Mouse (Mus musculus): ENCODE data around the gene Dennd5a. TPM values are rescaled to one million over a fixed set of nuclear protein-coding genes. Genes with fewer than 3 reads are reported as not detected.
A peak's percentile ranks its signal among the peaks of the same experiment; 100 is the strongest.

Dennd5a gene
- polyA plus RNA-seq, 1 experiment from 2014 or later, result 66.1 TPM

DNA sequence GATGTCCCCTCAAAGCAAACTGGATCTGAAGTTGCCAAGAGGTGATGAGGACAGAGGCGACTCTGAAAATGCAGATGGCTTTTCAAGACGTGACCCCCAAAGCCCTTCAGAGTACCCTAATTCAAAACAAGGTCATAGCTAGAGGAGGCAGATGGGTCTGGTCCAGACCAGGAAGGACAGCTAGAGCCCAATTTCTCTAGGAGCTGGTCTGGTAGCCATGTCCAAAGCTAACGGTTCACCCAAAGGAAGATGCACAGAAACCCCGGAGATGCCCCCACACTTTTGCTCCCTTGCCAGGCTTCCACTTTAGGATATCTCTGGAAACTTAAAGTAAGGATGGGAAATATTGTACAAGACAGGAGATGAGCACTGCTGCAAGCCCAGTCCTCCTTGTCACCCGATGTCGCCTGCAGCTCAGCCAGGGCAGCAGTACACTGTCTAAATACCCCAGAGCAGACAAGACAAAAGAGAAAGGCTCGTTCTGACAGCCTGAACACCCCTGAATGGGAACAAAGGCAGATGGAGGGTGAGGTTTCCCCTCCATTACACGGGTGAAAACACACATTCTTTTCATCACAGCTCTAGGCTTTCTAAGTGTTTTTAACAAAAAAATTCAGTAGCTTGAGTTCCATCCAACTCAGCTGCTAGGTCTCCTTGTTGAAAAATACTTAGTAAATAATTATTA is 110.4 kb downstream of the Dennd5a start:
- no peaks in the 10 kb centered on the region for H3K27me3 ChIP-seq (ENCODE audit: control insufficient read depth, insufficient read depth, low read length)
- H3K4me2 ChIP-seq (ENCODE audit: low read length), result peak overlapping the region; percentile 37
- peaks cover 37 to 54% of the 10 kb centered on the region in 2 experiments for H3K4me1 ChIP-seq (ENCODE audit: control insufficient read depth in 2 of 2, insufficient read depth in 2 of 2, low read length in 2 of 2)
- H3K9ac ChIP-seq (ENCODE audit: low read length), result peak overlapping the region; percentile 19; the same call in 1 of the 2 replicates
- ATAC-seq (ENCODE audit: insufficient number of reproducible peaks, insufficient read depth, low FRiP score, low read depth), result no peak
- 0 out of 2 replicates have a peak, but pooled peaks cover 5% of the 10 kb centered on the region for H3K36me3 ChIP-seq (ENCODE audit: control insufficient read depth, insufficient read depth, low read length)
- no peaks in the 10 kb centered on the region for H3K9me3 ChIP-seq (ENCODE audit: control insufficient read depth, low read length)
- no peak overlapping the region for H3K4me3 ChIP-seq (ENCODE audit: control insufficient read depth in 1 of 2, insufficient read depth in 1 of 2, low read depth in 1 of 2, low read length in 2 of 2)
- 49% methylated on average over 8 of the region's 8 CpGs for WGBS
- peak overlapping the region; percentile 61 to 79 for H3K27ac ChIP-seq (replicated peaks in 1 of 2; ENCODE audit: control insufficient read depth in 1 of 2, insufficient read depth in 1 of 2, low read depth in 2 of 2, low read length in 2 of 2)

GRCm38 (mm10) chr7:109848867-109849733 is 111.2 kb downstream of the Dennd5a start:
- H3K27ac ChIP-seq (replicated peaks in 1 of 2; ENCODE audit: control insufficient read depth in 1 of 2, insufficient read depth in 1 of 2, low read depth in 2 of 2, low read length in 2 of 2), result peak overlapping the region; percentile 68 to 79
- peak; percentile 71 for ATAC-seq (ENCODE audit: insufficient number of reproducible peaks, insufficient read depth, low FRiP score, low read depth)
- 25% methylated on average over 11 of the region's 11 CpGs for WGBS

DNA sequence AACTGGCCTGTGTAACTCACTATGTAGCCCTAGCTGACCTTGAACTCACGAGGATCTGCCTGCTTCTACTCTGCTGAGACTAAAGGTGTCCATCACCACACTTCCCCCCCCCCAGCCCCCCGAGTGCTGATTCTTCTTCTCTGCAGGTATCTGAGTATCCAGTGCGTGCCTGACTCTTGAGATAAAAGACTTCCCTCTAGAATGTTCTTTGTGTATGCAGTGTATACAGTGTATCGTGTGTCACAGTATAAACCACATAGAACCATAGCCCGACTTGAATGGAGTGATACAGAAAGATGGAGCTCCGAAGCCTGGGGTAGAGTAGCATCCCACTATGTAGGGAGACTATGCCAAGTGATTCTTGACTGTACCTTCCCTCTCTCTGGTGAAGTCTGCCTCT is 116.2 kb downstream of the Dennd5a start:
- Histone ChIP-seq H3K4me2 (ENCODE audit: low read length) (no peak overlapping the region), H3K27me3 (ENCODE audit: control insufficient read depth, insufficient read depth, low read length) (no peaks in the 10 kb centered on the region), H3K9me3 (ENCODE audit: control insufficient read depth, low read length) (no peaks in the 10 kb centered on the region), H3K4me3 (ENCODE audit: control insufficient read depth in 1 of 2, insufficient read depth in 1 of 2, low read depth in 1 of 2, low read length in 2 of 2) (no peak overlapping the region), H3K36me3 (ENCODE audit: control insufficient read depth, insufficient read depth, low read length) (0 out of 2 replicates have a peak, but pooled peaks cover 5% of the 10 kb centered on the region), H3K27ac (replicated peaks in 1 of 2; ENCODE audit: control insufficient read depth in 1 of 2, insufficient read depth in 1 of 2, low read depth in 2 of 2, low read length in 2 of 2) (no peak overlapping the region), H3K4me1 (ENCODE audit: control insufficient read depth in 2 of 2, insufficient read depth in 2 of 2, low read length in 2 of 2) (peaks cover 12 to 24% of the 10 kb centered on the region in 2 experiments), H3K9ac (ENCODE audit: low read length) (no peak overlapping the region)
- WGBS, result 84% methylated on average over 6 of the region's 6 CpGs
- ATAC-seq (ENCODE audit: insufficient number of reproducible peaks, insufficient read depth, low FRiP score, low read depth), result no peak

More at GRCm38 (mm10) chr7:109848867-109849733, 111.2 kb downstream of the Dennd5a start:
- Histone ChIP-seq H3K36me3 (ENCODE audit: control insufficient read depth, insufficient read depth, low read length) (0 out of 2 replicates have a peak, but pooled peaks cover 5% of the 10 kb centered on the region), H3K4me2 (ENCODE audit: low read length) (peak overlapping the region; percentile 37), H3K9me3 (ENCODE audit: control insufficient read depth, low read length) (no peaks in the 10 kb centered on the region), H3K9ac (ENCODE audit: low read length) (peak overlapping the region; percentile 19; the same call in 1 of the 2 replicates), H3K4me3 (ENCODE audit: control insufficient read depth in 1 of 2, insufficient read depth in 1 of 2, low read depth in 1 of 2, low read length in 2 of 2) (no peak overlapping the region), H3K27me3 (ENCODE audit: control insufficient read depth, insufficient read depth, low read length) (no peaks in the 10 kb centered on the region), H3K4me1 (ENCODE audit: control insufficient read depth in 2 of 2, insufficient read depth in 2 of 2, low read length in 2 of 2) (peaks cover 31 to 46% of the 10 kb centered on the region in 2 experiments)

Other genes starting within 250 kb of the Dennd5a start
- gene BC051019, start 236.6 kb downstream of the Dennd5a start, polyA plus RNA-seq (2014; fragmentation: Nextera tagmentation; extraction: Ambion mirVana), result 0.16 TPM in 1 of 2 replicates, not detected in the other
- not detected in 2 replicates for gene Ascl3, start 228.7 kb downstream of the Dennd5a start, polyA plus RNA-seq (2014; fragmentation: Nextera tagmentation; extraction: Ambion mirVana)
- gene Tmem9b, start 207.6 kb downstream of the Dennd5a start, polyA plus RNA-seq (2014; fragmentation: Nextera tagmentation; extraction: Ambion mirVana), result 64.2 and 66.1 TPM in 2 replicates
- gene Nrip3, start 178.4 kb downstream of the Dennd5a start, polyA plus RNA-seq (2014; fragmentation: Nextera tagmentation; extraction: Ambion mirVana), result 0.50 and 0.82 TPM in 2 replicates
- 12.2 and 12.4 TPM in 2 replicates for gene Scube2, start 94.8 kb downstream of the Dennd5a start, polyA plus RNA-seq (2014; fragmentation: Nextera tagmentation; extraction: Ambion mirVana)
- 48.4 and 53.5 TPM in 2 replicates for gene Tmem41b, start 26.5 kb upstream of the Dennd5a start, polyA plus RNA-seq (2014; fragmentation: Nextera tagmentation; extraction: Ambion mirVana)
- 14.6 and 16.3 TPM in 2 replicates for gene Ipo7, start 57.8 kb upstream of the Dennd5a start, polyA plus RNA-seq (2014; fragmentation: Nextera tagmentation; extraction: Ambion mirVana)
- gene Zfp143, start 100.7 kb upstream of the Dennd5a start, polyA plus RNA-seq (2014; fragmentation: Nextera tagmentation; extraction: Ambion mirVana), result 14.3 and 15.9 TPM in 2 replicates
- 29.8 and 30.2 TPM in 2 replicates for gene Wee1, start 161.6 kb upstream of the Dennd5a start, polyA plus RNA-seq (2014; fragmentation: Nextera tagmentation; extraction: Ambion mirVana)

Measured in heart, embryonic 14.5 days (tissue).